Mouse (Mus musculus) left cerebral cortex, postnatal 4 days (tissue): Measurements from ENCODE around the gene Dgki. TPM values are rescaled to one million over a fixed set of nuclear protein-coding genes. Genes with fewer than 3 reads are reported as not detected.

Experiments
- total RNA-seq, 2 experiments: library from RNA; stranded (reverse); gene quantifications; 2 replicates each; pipeline ENCODE4 v1.2.3; 2021

The Dgki gene
- total RNA-seq, 2 experiments from 2014 or later, result 49.4 to 53.8 TPM

Other genes with a start within 250 kb of the Dgki start
- gene Creb3l2, start 142.0 kb upstream of the Dgki start, total RNA-seq, result 1 to 10 TPM; 5.7 to 6.3 TPM
- gene Akr1d1, start 230.0 kb upstream of the Dgki start, total RNA-seq, result not detected